Mouse (Mus musculus): Measurements from ENCODE around the gene Creb3l1.

Creb3l1 gene

GRCm38 (mm10) chr2:92024274-92024672 is at the start of gene Creb3l1:
TSS of gene Creb3l1 (minus strand) at chr2:92024502.
- peak; percentile 70 for DNase-seq (ENCODE audit: low read depth, low spot score)

- no peak for DNase-seq (ENCODE audit: low read depth, low spot score)
Measured at GRCm38 (mm10) chr2:92071143-92071542, 46.8 kb upstream of the Creb3l1 start.

GRCm38 (mm10) chr2:92069630-92070029 is 45.3 kb upstream of the Creb3l1 start:
- no peak for DNase-seq (ENCODE audit: low read depth, low spot score)

- no peak for DNase-seq (ENCODE audit: low read depth, low spot score)
Measured at GRCm38 (mm10) chr2:92067600-92067999, 43.3 kb upstream of the Creb3l1 start.

GRCm38 (mm10) chr2:92066899-92067298 is 42.6 kb upstream of the Creb3l1 start:
- no peak for DNase-seq (ENCODE audit: low read depth, low spot score)

GRCm38 (mm10) chr2:92065938-92066337 is 41.6 kb upstream of the Creb3l1 start:
- DNase-seq (ENCODE audit: low read depth, low spot score): no peak

GRCm38 (mm10) chr2:92065269-92065888 is 41.1 kb upstream of the Creb3l1 start:
- no peak for DNase-seq (ENCODE audit: low read depth, low spot score)

GRCm38 (mm10) chr2:92063106-92063505 is 38.8 kb upstream of the Creb3l1 start:
- DNase-seq (ENCODE audit: low read depth, low spot score): no peak

- DNase-seq (ENCODE audit: low read depth, low spot score): no peak
Measured at GRCm38 (mm10) chr2:92061337-92061736, 37.0 kb upstream of the Creb3l1 start.

- no peak for DNase-seq (ENCODE audit: low read depth, low spot score)
Measured at GRCm38 (mm10) chr2:92060291-92060690, 36.0 kb upstream of the Creb3l1 start.

GRCm38 (mm10) chr2:92059481-92060220 is 35.3 kb upstream of the Creb3l1 start:
- peak; percentile 79 for DNase-seq (ENCODE audit: low read depth, low spot score)

GRCm38 (mm10) chr2:92058936-92059335 is 34.6 kb upstream of the Creb3l1 start:
- peak; percentile 16 for DNase-seq (ENCODE audit: low read depth, low spot score)

GRCm38 (mm10) chr2:92058469-92058868 is 34.2 kb upstream of the Creb3l1 start:
- DNase-seq (ENCODE audit: low read depth, low spot score): peak; percentile 88

- DNase-seq (ENCODE audit: low read depth, low spot score): no peak
Measured at GRCm38 (mm10) chr2:92056760-92057159, 32.5 kb upstream of the Creb3l1 start.

GRCm38 (mm10) chr2:92055831-92056236 is 31.5 kb upstream of the Creb3l1 start:
- DNase-seq (ENCODE audit: low read depth, low spot score): peak; percentile 70

- peak; percentile 92 for DNase-seq (ENCODE audit: low read depth, low spot score)
Measured at GRCm38 (mm10) chr2:92055101-92055813, 31.0 kb upstream of the Creb3l1 start.

- no peak for DNase-seq (ENCODE audit: low read depth, low spot score)
Measured at GRCm38 (mm10) chr2:92052754-92053153, 28.5 kb upstream of the Creb3l1 start.

- no peak for DNase-seq (ENCODE audit: low read depth, low spot score)
Measured at GRCm38 (mm10) chr2:92052188-92052587, 27.9 kb upstream of the Creb3l1 start.

GRCm38 (mm10) chr2:92048034-92048690 is 23.9 kb upstream of the Creb3l1 start:
- no peak for DNase-seq (ENCODE audit: low read depth, low spot score)

GRCm38 (mm10) chr2:92047601-92048000 is 23.3 kb upstream of the Creb3l1 start:
- DNase-seq (ENCODE audit: low read depth, low spot score): no peak

- DNase-seq (ENCODE audit: low read depth, low spot score): no peak
Measured at GRCm38 (mm10) chr2:92043285-92043684, 19.0 kb upstream of the Creb3l1 start.

GRCm38 (mm10) chr2:92041538-92041937 is 17.2 kb upstream of the Creb3l1 start:
- no peak for DNase-seq (ENCODE audit: low read depth, low spot score)
